Mouse (Mus musculus): Measurements from ENCODE around the gene Srrd.

GRCm38 (mm10) chr5:112294696-112295095 is 48.1 kb downstream of the Srrd start:
- TF ChIP-seq TAL1 (IDR thresholded peaks at IDR 0.05; ENCODE audit: low read length), result no peak
- TF ChIP-seq GATA1 (IDR thresholded peaks at IDR 0.05; ENCODE audit: low read length), result no peak
